Mouse (Mus musculus): ENCODE data around the gene Btbd2. TPM values are rescaled to one million over a fixed set of nuclear protein-coding genes. Genes with fewer than 3 reads are reported as not detected.
A peak's percentile ranks its signal among the peaks of the same experiment; 100 is the strongest.

Gene Btbd2
- total and polyA plus RNA-seq, 3 experiments, result 43.1 to 81.8 TPM; not detected in 1

DNA sequence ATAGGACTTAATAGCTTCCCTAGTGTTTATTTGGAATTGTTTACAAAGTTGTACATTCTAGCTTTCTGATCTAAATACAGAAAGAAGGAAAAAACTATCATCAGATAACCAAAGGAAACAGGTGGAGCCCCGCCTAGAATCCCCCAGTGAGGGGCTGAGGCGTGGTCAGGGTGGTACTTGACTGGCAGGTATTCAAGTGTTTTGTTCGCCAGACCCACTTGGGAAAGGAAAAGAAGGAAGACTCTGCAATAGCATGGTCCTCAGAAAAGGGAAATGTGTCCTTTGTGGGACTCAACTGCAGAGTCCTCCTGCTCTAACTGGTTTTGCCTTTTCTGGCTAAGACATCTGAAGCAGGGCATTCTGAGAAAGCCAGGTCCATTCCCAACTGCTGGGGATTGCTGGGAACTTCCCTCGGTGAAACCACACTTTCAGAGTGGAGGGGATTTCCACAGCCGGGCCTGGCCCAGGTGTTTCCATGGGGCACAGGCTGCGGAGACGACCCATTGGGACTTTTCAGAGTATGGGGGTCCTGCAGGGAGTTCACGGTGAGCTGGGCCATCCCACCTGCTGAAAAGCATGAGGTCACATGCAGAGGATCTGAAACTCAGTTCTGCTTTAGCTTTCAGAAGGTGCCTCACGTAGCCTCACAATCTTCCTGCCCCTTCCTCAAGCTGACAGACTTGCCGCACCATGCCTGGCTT, 39.1 kb upstream of the Btbd2 start:
- Histone ChIP-seq H3K4me3 (ENCODE audit: control insufficient read depth in 1 of 2, insufficient read depth in 1 of 2, low read depth in 2 of 2, low read length in 2 of 2) (peak overlapping the region; percentile 13 to 16), H3K9me3 (replicated peaks; ENCODE audit: insufficient read depth, low read length) (no peaks in the 10 kb centered on the region), H3K4me1 (ENCODE audit: control insufficient read depth in 1 of 2, insufficient read depth in 2 of 2, low read length in 2 of 2) (peaks cover 39 to 79% of the 10 kb centered on the region in 2 experiments), H3K9ac (ENCODE audit: control insufficient read depth, low read depth, low read length, poor library complexity, severe bottlenecking) (peak overlapping the region; percentile 63), H3K27ac (ENCODE audit: control insufficient read depth, low read depth, low read length) (peak overlapping the region; percentile 94), H3K36me3 (ENCODE audit: control insufficient read depth in 1 of 2, insufficient read depth in 2 of 2, low read length in 2 of 2) (peaks cover 0 to 58% of the 10 kb centered on the region in 2 experiments; a peak in 2 of 4 replicates), H3K27me3 (ENCODE audit: control insufficient read depth in 1 of 2, insufficient read depth in 2 of 2, low read length in 2 of 2) (no peaks in the 10 kb centered on the region), H3K79me2 (ENCODE audit: control insufficient read depth, insufficient read depth, low read length, poor library complexity) (no peaks in the 10 kb centered on the region; the same call in none of the 2 replicates)
- DNase-seq (ENCODE audit: low read depth, low spot score), result peak; percentile 42
- TF ChIP-seq CHD1 (IDR thresholded peaks at IDR 0.05; ENCODE audit: low read depth, low read length) (0 out of 2 replicates have a peak, but pooled peaks have one; percentile 14), SIN3A (IDR thresholded peaks at IDR 0.05; ENCODE audit: low read length) (no peak; the same call in 1 of the 2 replicates), MAX (IDR thresholded peaks at IDR 0.05; ENCODE audit: low read length) (no peak; the same call in 1 of the 2 replicates), USF1 (IDR thresholded peaks at IDR 0.05; ENCODE audit: low read depth, low read length) (0 out of 2 replicates have a peak, but pooled peaks have one; percentile 43), SMC3 (IDR thresholded peaks at IDR 0.05; ENCODE audit: low read depth, low read length) (no peak), ZC3H11A (IDR thresholded peaks at IDR 0.05; ENCODE audit: low read depth, low read length) (no peak), TBP (IDR thresholded peaks at IDR 0.05; ENCODE audit: low read depth, low read length) (no peak), ETS1 (IDR thresholded peaks at IDR 0.05; ENCODE audit: low read depth, low read length) (peak; percentile 43; the same call in 1 of the 2 replicates), MYC (IDR thresholded peaks at IDR 0.05; ENCODE audit: low read depth, low read length) (0 out of 2 replicates have a peak, but pooled peaks have one; percentile 22), GABPA (IDR thresholded peaks at IDR 0.05; ENCODE audit: low read depth, low read length) (no peak), ELF1 (IDR thresholded peaks at IDR 0.05; ENCODE audit: low read depth, low read length) (0 out of 2 replicates have a peak, but pooled peaks have one; percentile 5), MXI1 (IDR thresholded peaks at IDR 0.05; ENCODE audit: low read depth, low read length) (no peak; the same call in 1 of the 2 replicates), KAT2A (conservative IDR thresholded peaks at IDR 0.05; ENCODE audit: low read depth, low read length) (no peak)

GRCm38 (mm10) chr10:80695186-80695585, 38.3 kb upstream of the Btbd2 start:
- no peaks in the 10 kb centered on the region for H3K9me3 ChIP-seq (replicated peaks; ENCODE audit: insufficient read depth, low read length)
- DNase-seq (ENCODE audit: low read depth, low spot score), result peak; percentile 90
- peak overlapping the region; percentile 94 for H3K27ac ChIP-seq (ENCODE audit: control insufficient read depth, low read depth, low read length)
- H3K4me1 ChIP-seq (ENCODE audit: control insufficient read depth in 1 of 2, insufficient read depth in 2 of 2, low read length in 2 of 2), result peaks cover 37 to 73% of the 10 kb centered on the region in 2 experiments
- no peak overlapping the region for H3K4me3 ChIP-seq (ENCODE audit: control insufficient read depth in 1 of 2, insufficient read depth in 1 of 2, low read depth in 2 of 2, low read length in 2 of 2)
- peaks cover 0 to 52% of the 10 kb centered on the region in 2 experiments; a peak in 2 of 4 replicates for H3K36me3 ChIP-seq (ENCODE audit: control insufficient read depth in 1 of 2, insufficient read depth in 2 of 2, low read length in 2 of 2)
- no peaks in the 10 kb centered on the region; the same call in none of the 2 replicates for H3K79me2 ChIP-seq (ENCODE audit: control insufficient read depth, insufficient read depth, low read length, poor library complexity)
- H3K9ac ChIP-seq (ENCODE audit: control insufficient read depth, low read depth, low read length, poor library complexity, severe bottlenecking), result peak overlapping the region; percentile 63
- no peaks in the 10 kb centered on the region for H3K27me3 ChIP-seq (ENCODE audit: control insufficient read depth in 1 of 2, insufficient read depth in 2 of 2, low read length in 2 of 2)
- TF ChIP-seq SIN3A (IDR thresholded peaks at IDR 0.05; ENCODE audit: low read length), result peak; percentile 93
- no peak for TF ChIP-seq RAD21 (IDR thresholded peaks at IDR 0.05; ENCODE audit: low read depth, low read length)
- TF ChIP-seq HCFC1 (IDR thresholded peaks at IDR 0.05; ENCODE audit: low read depth, low read length), result peak; percentile 62
- TF ChIP-seq MYC (IDR thresholded peaks at IDR 0.05; ENCODE audit: low read depth, low read length), result peak; percentile 82
- TF ChIP-seq E2F4 (IDR thresholded peaks at IDR 0.05; ENCODE audit: borderline replicate concordance, low read depth, low read length), result no peak
- TF ChIP-seq MEF2A (IDR thresholded peaks at IDR 0.05; ENCODE audit: extremely low read depth, insufficient replicate concordance, low read depth, low read length, poor library complexity, severe bottlenecking), result no peak
- no peak for TF ChIP-seq ZKSCAN1 (IDR thresholded peaks at IDR 0.05; ENCODE audit: low read depth, low read length)
- TF ChIP-seq USF2 (IDR thresholded peaks at IDR 0.05; ENCODE audit: borderline replicate concordance in 1 of 2, insufficient read depth in 1 of 2, low read depth in 1 of 2, low read length in 2 of 2), result no peak
- no peak for TF ChIP-seq POLR2AphosphoS5 (IDR thresholded peaks at IDR 0.05; ENCODE audit: borderline replicate concordance, low read depth, low read length)
- TF ChIP-seq MYB (IDR thresholded peaks at IDR 0.05; ENCODE audit: low read depth, low read length), result no peak
- TF ChIP-seq CHD1 (IDR thresholded peaks at IDR 0.05; ENCODE audit: low read depth, low read length), result 0 out of 2 replicates have a peak, but pooled peaks have one; percentile 32
- TF ChIP-seq ZMIZ1 (IDR thresholded peaks at IDR 0.05; ENCODE audit: low read depth, low read length), result no peak
- 0 out of 2 replicates have a peak, but pooled peaks have one; percentile 23 for TF ChIP-seq POLR2AphosphoS2 (IDR thresholded peaks at IDR 0.05; ENCODE audit: low read length)
- no peak for TF ChIP-seq CHD2 (IDR thresholded peaks at IDR 0.05; ENCODE audit: low read length)
- TF ChIP-seq TBP (IDR thresholded peaks at IDR 0.05; ENCODE audit: low read depth, low read length), result peak; percentile 43; the same call in 1 of the 2 replicates
- peak; percentile 73 for TF ChIP-seq ELF1 (IDR thresholded peaks at IDR 0.05; ENCODE audit: low read depth, low read length)
- peak; percentile 58 for TF ChIP-seq TCF12 (IDR thresholded peaks at IDR 0.05; ENCODE audit: low read depth, low read length)
- TF ChIP-seq NELFE (IDR thresholded peaks at IDR 0.05; ENCODE audit: low read depth, low read length), result peak; percentile 42
- peak; percentile 49 to 73 for TF ChIP-seq EP300 (IDR thresholded peaks at IDR 0.05; ENCODE audit: low read depth in 1 of 2, low read length in 2 of 2)
- TF ChIP-seq RCOR1 (IDR thresholded peaks at IDR 0.05; ENCODE audit: low read depth, low read length), result peak; percentile 74
- peak; percentile 77 for TF ChIP-seq MAX (IDR thresholded peaks at IDR 0.05; ENCODE audit: low read length)
